Mouse (Mus musculus) embryonic facial prominence, embryonic 14.5 days (tissue): ENCODE measurements around the gene Olfr683. TPM values are rescaled to one million over a fixed set of nuclear protein-coding genes. Genes with fewer than 3 reads are reported as not detected.
"Not testable (repeated sequence)": the region's sequence is repeated elsewhere in the genome, so short reads cannot be mapped to it uniquely, and the experiment has no call there.

ENCODE experiments used
- ATAC-seq: fragments of 200-750 bp; cut with Nextera tagmentation; 2 replicates; pipeline ENCODE4 v1.8.0; 2017; ENCODE audit warnings: low read depth, moderate number of reproducible peaks, moderate TSS enrichment
- DNase-seq: peaks from one replicate; pipeline ENCODE4 v3.0.0-alpha.2; 2015; ENCODE audit warnings: low spot score
- H3K27ac ChIP-seq: fragments of 300-500 bp; sonication (generic); replicated peaks from 2 replicates; pipeline ENCODE4 v1.5.1; 2014; ENCODE audit warnings: low read depth, mild to moderate bottlenecking, low read length, moderate library complexity
- H3K27me3 ChIP-seq: fragments of 300-500 bp; sonication (generic); replicated peaks from 2 replicates; pipeline ENCODE4 v1.6.1; 2014; ENCODE audit warnings: low read length; ENCODE audit not compliant: control insufficient read depth, insufficient read depth
- H3K36me3 ChIP-seq: fragments of 300-500 bp; sonication (generic); 2 replicates; pipeline ENCODE4 v1.6.1; 2014; ENCODE audit warnings: low read length, mixed read lengths; ENCODE audit not compliant: control insufficient read depth, insufficient read depth
- H3K4me1 ChIP-seq: fragments of 300-500 bp; sonication (generic); 2 replicates; pipeline ENCODE4 v1.6.1; 2014; ENCODE audit warnings: antibody characterized with exemption, low read length; ENCODE audit not compliant: control insufficient read depth, insufficient read depth
- H3K4me2 ChIP-seq: fragments of 300-500 bp; sonication (generic); 2 replicates; pipeline ENCODE4 v1.6.1; 2014; ENCODE audit warnings: low read depth, mild to moderate bottlenecking, low read length, moderate library complexity, mixed read lengths
- H3K4me3 ChIP-seq: fragments of 300-500 bp; sonication (generic); 2 replicates; pipeline ENCODE4 v1.5.1; 2014; ENCODE audit warnings: low read depth, mild to moderate bottlenecking, low read length
- H3K9ac ChIP-seq: fragments of 300-500 bp; sonication (generic); 2 replicates; pipeline ENCODE4 v1.6.1; 2014; ENCODE audit warnings: low read depth, mild to moderate bottlenecking, low read length, moderate library complexity, mixed read lengths
- H3K9me3 ChIP-seq: fragments of 300-500 bp; sonication (generic); 2 replicates; pipeline ENCODE4 v1.6.1; 2016; ENCODE audit warnings: low read length; ENCODE audit not compliant: control insufficient read depth
- WGBS: fragments of 180-500 bp; shearing (Covaris S2); extraction: QIAGEN DNeasy Blood & Tissue Kit; methylation state at CpG from one replicate; pipeline ENCODE4 v1.1.7; 2014; 5-methylcytosine and 5-hydroxymethylcytosine counted together
- polyA plus RNA-seq: library from polyadenylated mRNA; unstranded; fragments of >200 nt; fragmentation: Nextera tagmentation; extraction: Ambion mirVana; gene quantifications from 2 replicates; pipeline ENCODE4 v1.2.1, GENCODE M21; 2014

The Olfr683 gene
- polyA plus RNA-seq: not detected in 2 replicates

GRCm38 (mm10) chr7:105146912-105147311, at the start of gene Olfr683:
Gene Olfr683 (minus strand): TSS chr7:105147012.
- Histone ChIP-seq H3K4me1 (no peaks in the 10 kb centered on the region), H3K27ac (no peak within 1 kb of the TSS), H3K9ac (no peak within 1 kb of the TSS), H3K4me2 (no peak within 1 kb of the TSS), H3K36me3 (no peaks in the 10 kb centered on the region), H3K27me3 (no peaks in the 10 kb centered on the region), H3K4me3 (no peak within 1 kb of the TSS), H3K9me3 (no peaks in the 10 kb centered on the region)
- 54% methylated on average over 1 of the region's 1 CpGs for WGBS
- no peak for DNase-seq
- no peak for ATAC-seq

GRCm38 (mm10) chr7:105185912-105186311, 39.1 kb upstream of the Olfr683 start, which contains the start of gene Olfr685:
Gene Olfr685 (minus strand): TSS chr7:105186012.
- 82% methylated on average over 1 of the region's 1 CpGs for WGBS
- ATAC-seq: no peak

GRCm38 (mm10) chr7:105170773-105171172, 24.0 kb upstream of the Olfr683 start:
- DNase-seq (peak; percentile 39), ATAC-seq (no peak)
- 48% methylated on average over 4 of the region's 4 CpGs for WGBS
- Histone ChIP-seq H3K4me3 (no peak overlapping the region), H3K27ac (no peak overlapping the region), H3K9ac (no peak overlapping the region), H3K36me3 (no peaks in the 10 kb centered on the region), H3K4me1 (no peaks in the 10 kb centered on the region), H3K4me2 (no peak overlapping the region), H3K9me3 (no peaks in the 10 kb centered on the region), H3K27me3 (no peaks in the 10 kb centered on the region)

More at GRCm38 (mm10) chr7:105185912-105186311, 39.1 kb upstream of the Olfr683 start, which contains the start of gene Olfr685:
- DNase-seq: no peak
- Histone ChIP-seq H3K4me2 (no peak within 1 kb of the TSS), H3K36me3 (no peaks in the 10 kb centered on the region), H3K4me1 (no peaks in the 10 kb centered on the region), H3K4me3 (no peak within 1 kb of the TSS), H3K9me3 (no peaks in the 10 kb centered on the region), H3K27me3 (no peaks in the 10 kb centered on the region), H3K27ac (no peak within 1 kb of the TSS), H3K9ac (no peak within 1 kb of the TSS)

- H3K4me2 ChIP-seq: no peak within 1 kb of the TSS
- no peaks in the 10 kb centered on the region for H3K27me3 ChIP-seq
- H3K9me3 ChIP-seq: no peaks in the 10 kb centered on the region
- no peak within 1 kb of the TSS for H3K27ac ChIP-seq
- no peaks in the 10 kb centered on the region for H3K4me1 ChIP-seq
- H3K36me3 ChIP-seq: no peaks in the 10 kb centered on the region
- no peak within 1 kb of the TSS for H3K4me3 ChIP-seq
- ATAC-seq: no peak
- no peak for DNase-seq
- H3K9ac ChIP-seq: no peak within 1 kb of the TSS
- 67% methylated on average over 1 of the region's 1 CpGs for WGBS
Measured at GRCm38 (mm10) chr7:105163553-105163952, 16.7 kb upstream of the Olfr683 start, which contains the start of gene Olfr684. Gene Olfr684 (minus strand): TSS chr7:105163653.

DNA sequence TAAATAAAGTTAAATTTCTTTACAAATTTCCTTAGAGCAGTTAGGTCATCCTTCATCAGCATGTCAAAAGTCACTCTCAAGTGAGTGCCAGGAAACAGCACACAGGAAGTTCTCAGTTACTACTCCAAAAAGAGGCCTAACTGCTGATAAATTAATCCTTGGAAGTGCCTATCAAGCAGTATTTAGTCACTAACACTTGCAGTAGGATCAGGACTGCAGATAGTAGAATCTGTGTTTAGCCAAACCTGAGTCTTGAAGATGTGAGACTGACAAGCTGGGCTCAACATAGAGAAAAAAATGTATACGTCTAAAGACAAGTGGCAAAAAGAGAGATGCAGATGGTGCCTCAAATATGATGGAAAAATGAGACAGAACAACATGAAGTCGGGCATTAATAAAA, 5.5 kb downstream of the Olfr683 start:
- Histone ChIP-seq H3K27me3 (no peaks in the 10 kb centered on the region), H3K4me2 (no peak overlapping the region), H3K36me3 (no peaks in the 10 kb centered on the region), H3K27ac (no peak overlapping the region), H3K4me1 (no peaks in the 10 kb centered on the region), H3K9me3 (no peaks in the 10 kb centered on the region), H3K9ac (no peak overlapping the region), H3K4me3 (no peak overlapping the region)
- no peak for ATAC-seq
- DNase-seq: no peak
- WGBS: 80% methylated on average over 2 of the region's 2 CpGs

DNA sequence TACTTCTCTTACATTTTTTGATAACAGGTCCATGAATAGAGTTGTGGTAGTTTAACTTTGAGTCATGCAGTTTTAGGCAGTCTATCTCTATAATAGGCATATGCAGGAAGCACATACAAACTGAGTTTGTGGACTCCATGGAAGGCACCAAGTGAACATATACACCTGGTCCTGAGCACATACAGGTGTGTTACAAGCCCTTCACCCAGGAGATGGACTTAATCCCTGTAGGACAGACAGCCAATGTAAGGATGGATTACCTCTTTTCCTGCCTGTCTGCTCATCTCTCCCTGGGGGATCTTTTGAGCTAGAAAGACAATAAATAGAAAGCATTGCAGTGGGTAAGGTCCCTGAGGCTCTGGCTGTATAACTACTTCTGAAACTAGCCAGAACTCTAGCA, 30.3 kb downstream of the Olfr683 start, which contains the start of gene Olfr681:
Gene Olfr681, plus strand, starts transcription at position 301 of the 400 bp plus-strand sequence.
- H3K4me2 ChIP-seq: no peak within 1 kb of the TSS
- H3K4me1 ChIP-seq: no peaks in the 10 kb centered on the region
- no peak within 1 kb of the TSS for H3K27ac ChIP-seq
- H3K9me3 ChIP-seq: no peaks in the 10 kb centered on the region
- no peaks in the 10 kb centered on the region for H3K27me3 ChIP-seq
- DNase-seq: no peak
- ATAC-seq: no peak
- no peak within 1 kb of the TSS for H3K4me3 ChIP-seq
- H3K9ac ChIP-seq: no peak within 1 kb of the TSS
- H3K36me3 ChIP-seq: no peaks in the 10 kb centered on the region

- not testable (repeated sequence) for H3K36me3 ChIP-seq, DNase-seq, H3K9ac ChIP-seq, ATAC-seq, H3K4me1 ChIP-seq, H3K4me3 ChIP-seq, H3K4me2 ChIP-seq, H3K9me3 ChIP-seq, H3K27ac ChIP-seq, H3K27me3 ChIP-seq
Measured at GRCm38 (mm10) chr7:105092717-105093116, 54.1 kb downstream of the Olfr683 start, which contains the start of gene Olfr680-ps1. Gene Olfr680-ps1 (minus strand): TSS chr7:105092817.

Other genes with a start within 250 kb of the Olfr683 start
- not detected in 2 replicates for gene Olfr667, start 225.5 kb downstream of the Olfr683 start, polyA plus RNA-seq
- not detected in 2 replicates for gene Olfr668, start 219.0 kb downstream of the Olfr683 start, polyA plus RNA-seq
- gene Olfr669, start 212.8 kb downstream of the Olfr683 start, polyA plus RNA-seq: not detected in 2 replicates
- gene Olfr670, start 184.4 kb downstream of the Olfr683 start, polyA plus RNA-seq: not detected in 2 replicates
- not detected in 2 replicates for gene Olfr671, start 167.9 kb downstream of the Olfr683 start, polyA plus RNA-seq
- gene Olfr672, start 145.0 kb downstream of the Olfr683 start, polyA plus RNA-seq: 0.22 and 0.36 TPM in 2 replicates
- not detected in 2 replicates for gene Olfr675, start 118.6 kb downstream of the Olfr683 start, polyA plus RNA-seq
- not detected in 2 replicates for gene Olfr676, start 114.3 kb downstream of the Olfr683 start, polyA plus RNA-seq
- not detected in 2 replicates for gene Olfr677, start 95.6 kb downstream of the Olfr683 start, polyA plus RNA-seq
- not detected in 2 replicates for gene Olfr678, start 82.5 kb downstream of the Olfr683 start, polyA plus RNA-seq
- 0.06 TPM in 1 of 2 replicates, not detected in the other for gene Olfr679, start 65.8 kb downstream of the Olfr683 start, polyA plus RNA-seq
- not detected in 2 replicates for gene Olfr680-ps1, start 54.2 kb downstream of the Olfr683 start, polyA plus RNA-seq
- 0.18 TPM in 1 of 2 replicates, not detected in the other for gene Olfr681, start 30.2 kb downstream of the Olfr683 start, polyA plus RNA-seq
- not detected in 2 replicates for gene Olfr684, start 16.6 kb upstream of the Olfr683 start, polyA plus RNA-seq
- 0.10 and 0.31 TPM in 2 replicates for gene Olfr685, start 39.0 kb upstream of the Olfr683 start, polyA plus RNA-seq
- gene Olfr686, start 60.5 kb upstream of the Olfr683 start, polyA plus RNA-seq: not detected in 2 replicates
- gene Olfr688, start 141.1 kb upstream of the Olfr683 start, polyA plus RNA-seq: not detected in 2 replicates
- 0.18 TPM in 2 replicates for gene Olfr689, start 164.2 kb upstream of the Olfr683 start, polyA plus RNA-seq
- gene Olfr690, start 187.1 kb upstream of the Olfr683 start, polyA plus RNA-seq: not detected in 2 replicates
- 0.34 TPM in 1 of 2 replicates, not detected in the other for gene Olfr691, start 195.3 kb upstream of the Olfr683 start, polyA plus RNA-seq
- gene Olfr692, start 221.2 kb upstream of the Olfr683 start, polyA plus RNA-seq: 0.18 and 0.35 TPM in 2 replicates
- gene Gm5901, start 228.0 kb upstream of the Olfr683 start, polyA plus RNA-seq: 0.42 TPM in 1 of 2 replicates, not detected in the other